Mouse (Mus musculus): Measurements from ENCODE around the gene Fbxo6. TPM values are rescaled to one million over a fixed set of nuclear protein-coding genes. Genes with fewer than 3 reads are reported as not detected.
A peak's percentile ranks its signal among the peaks of the same experiment; 100 is the strongest.

Gene Fbxo6
- polyA plus RNA-seq, 1 experiment = not detected

- H3K27ac ChIP-seq (ENCODE audit: insufficient read depth, low read depth, low read length) = no peak overlapping the region
These were observed 607 bp upstream of the Fbxo6 start for GRCm38 (mm10) chr4:148152547-148152946.

GRCm38 (mm10) chr4:148150953-148151266 is 1.0 kb downstream of the Fbxo6 start:
- no peak for TF ChIP-seq POLR2A (IDR thresholded peaks at IDR 0.05; ENCODE audit: insufficient read depth, low read depth, low read length)
- Histone ChIP-seq H3K4me3 (ENCODE audit: insufficient read depth, low read depth, low read length) (no peak overlapping the region), H3K27ac (ENCODE audit: insufficient read depth, low read depth, low read length) (no peak overlapping the region), H3K4me1 (ENCODE audit: control insufficient read depth, insufficient read depth, low read length) (peaks cover 9% of the 10 kb centered on the region; the same call in 1 of the 2 replicates)
- WGBS = 21% methylated on average over 3 of the region's 3 CpGs

More at GRCm38 (mm10) chr4:148152547-148152946, 607 bp upstream of the Fbxo6 start:
- Histone ChIP-seq H3K4me3 (ENCODE audit: insufficient read depth, low read depth, low read length) (no peak overlapping the region), H3K4me1 (ENCODE audit: control insufficient read depth, insufficient read depth, low read length) (peaks cover 17% of the 10 kb centered on the region)
- TF ChIP-seq POLR2A (IDR thresholded peaks at IDR 0.05; ENCODE audit: insufficient read depth, low read depth, low read length) = no peak
- 81% methylated on average over 5 of the region's 5 CpGs for WGBS

- Histone ChIP-seq H3K27ac (ENCODE audit: insufficient read depth, low read depth, low read length) (no peak overlapping the region), H3K4me3 (ENCODE audit: insufficient read depth, low read depth, low read length) (no peak overlapping the region), H3K4me1 (ENCODE audit: control insufficient read depth, insufficient read depth, low read length) (peaks cover 9% of the 10 kb centered on the region; the same call in 1 of the 2 replicates)
- TF ChIP-seq CTCF (IDR thresholded peaks at IDR 0.05; ENCODE audit: insufficient read depth, low read depth, low read length) (no peak), POLR2A (IDR thresholded peaks at IDR 0.05; ENCODE audit: insufficient read depth, low read depth, low read length) (no peak)
- WGBS = 80% methylated on average over 7 of the region's 7 CpGs
These were observed 1.7 kb downstream of the Fbxo6 start for GRCm38 (mm10) chr4:148150242-148150641.

GRCm38 (mm10) chr4:148149540-148149939 is 2.4 kb downstream of the Fbxo6 start:
- peaks cover 9% of the 10 kb centered on the region; the same call in 1 of the 2 replicates for H3K4me1 ChIP-seq (ENCODE audit: control insufficient read depth, insufficient read depth, low read length)
- H3K27ac ChIP-seq (ENCODE audit: insufficient read depth, low read depth, low read length) = no peak overlapping the region
- no peak for TF ChIP-seq CTCF (IDR thresholded peaks at IDR 0.05; ENCODE audit: insufficient read depth, low read depth, low read length)
- TF ChIP-seq POLR2A (IDR thresholded peaks at IDR 0.05; ENCODE audit: insufficient read depth, low read depth, low read length) = no peak
- H3K4me3 ChIP-seq (ENCODE audit: insufficient read depth, low read depth, low read length) = no peak overlapping the region
- 83% methylated on average over 12 of the region's 12 CpGs for whole genome bisulfite sequencing

- TF ChIP-seq CTCF (IDR thresholded peaks at IDR 0.05; ENCODE audit: insufficient read depth, low read depth, low read length) (no peak), POLR2A (IDR thresholded peaks at IDR 0.05; ENCODE audit: insufficient read depth, low read depth, low read length) (no peak)
- 82% methylated on average over 2 of the region's 2 CpGs for WGBS
- H3K27ac ChIP-seq (ENCODE audit: insufficient read depth, low read depth, low read length) = no peak overlapping the region
- H3K4me1 ChIP-seq (ENCODE audit: control insufficient read depth, insufficient read depth, low read length) = peaks cover 9% of the 10 kb centered on the region; the same call in 1 of the 2 replicates
- H3K4me3 ChIP-seq (ENCODE audit: insufficient read depth, low read depth, low read length) = no peak overlapping the region
These were observed 4.2 kb downstream of the Fbxo6 start for GRCm38 (mm10) chr4:148147714-148148113.

GRCm38 (mm10) chr4:148143721-148144120 is 8.2 kb downstream of the Fbxo6 start:
- Histone ChIP-seq H3K4me1 (ENCODE audit: control insufficient read depth, insufficient read depth, low read length) (no peaks in the 10 kb centered on the region), H3K27ac (ENCODE audit: insufficient read depth, low read depth, low read length) (no peak overlapping the region), H3K4me3 (ENCODE audit: insufficient read depth, low read depth, low read length) (no peak overlapping the region)
- TF ChIP-seq POLR2A (IDR thresholded peaks at IDR 0.05; ENCODE audit: insufficient read depth, low read depth, low read length) (no peak), CTCF (IDR thresholded peaks at IDR 0.05; ENCODE audit: insufficient read depth, low read depth, low read length) (no peak)
- WGBS = 90% methylated on average over 5 of the region's 5 CpGs

GRCm38 (mm10) chr4:148140098-148141011 is 11.6 kb downstream of the Fbxo6 start:
- Histone ChIP-seq H3K27ac (ENCODE audit: insufficient read depth, low read depth, low read length) (peak overlapping the region; percentile 78), H3K4me1 (ENCODE audit: control insufficient read depth, insufficient read depth, low read length) (no peaks in the 10 kb centered on the region), H3K4me3 (ENCODE audit: insufficient read depth, low read depth, low read length) (peak overlapping the region; percentile 82)
- under 1% methylated on average over 65 of the region's 65 CpGs for WGBS
- TF ChIP-seq POLR2A (IDR thresholded peaks at IDR 0.05; ENCODE audit: insufficient read depth, low read depth, low read length) (peak; percentile 41), CTCF (IDR thresholded peaks at IDR 0.05; ENCODE audit: insufficient read depth, low read depth, low read length) (peak; percentile 84)

GRCm38 (mm10) chr4:148139767-148140097 is 12.2 kb downstream of the Fbxo6 start:
- no peaks in the 10 kb centered on the region for H3K4me1 ChIP-seq (ENCODE audit: control insufficient read depth, insufficient read depth, low read length)
- 1% methylated on average over 12 of the region's 12 CpGs for WGBS
- H3K4me3 ChIP-seq (ENCODE audit: insufficient read depth, low read depth, low read length) = peak overlapping the region; percentile 82
- no peak for TF ChIP-seq POLR2A (IDR thresholded peaks at IDR 0.05; ENCODE audit: insufficient read depth, low read depth, low read length)
- no peak for TF ChIP-seq CTCF (IDR thresholded peaks at IDR 0.05; ENCODE audit: insufficient read depth, low read depth, low read length)
- peak overlapping the region; percentile 11; the same call in 1 of the 2 replicates for H3K27ac ChIP-seq (ENCODE audit: insufficient read depth, low read depth, low read length)

- 56% methylated on average over 8 of the region's 8 CpGs for WGBS
- Histone ChIP-seq H3K27ac (ENCODE audit: insufficient read depth, low read depth, low read length) (no peak overlapping the region), H3K4me1 (ENCODE audit: control insufficient read depth, insufficient read depth, low read length) (no peaks in the 10 kb centered on the region), H3K4me3 (ENCODE audit: insufficient read depth, low read depth, low read length) (no peak overlapping the region)
- TF ChIP-seq CTCF (IDR thresholded peaks at IDR 0.05; ENCODE audit: insufficient read depth, low read depth, low read length) (no peak), POLR2A (IDR thresholded peaks at IDR 0.05; ENCODE audit: insufficient read depth, low read depth, low read length) (no peak)
These were observed 14.4 kb downstream of the Fbxo6 start for GRCm38 (mm10) chr4:148137503-148137902.

All from olfactory bulb, adult 2 months (tissue).